Mouse (Mus musculus): Measurements from ENCODE around the gene Tas2r135.

The Tas2r135 gene

DNA sequence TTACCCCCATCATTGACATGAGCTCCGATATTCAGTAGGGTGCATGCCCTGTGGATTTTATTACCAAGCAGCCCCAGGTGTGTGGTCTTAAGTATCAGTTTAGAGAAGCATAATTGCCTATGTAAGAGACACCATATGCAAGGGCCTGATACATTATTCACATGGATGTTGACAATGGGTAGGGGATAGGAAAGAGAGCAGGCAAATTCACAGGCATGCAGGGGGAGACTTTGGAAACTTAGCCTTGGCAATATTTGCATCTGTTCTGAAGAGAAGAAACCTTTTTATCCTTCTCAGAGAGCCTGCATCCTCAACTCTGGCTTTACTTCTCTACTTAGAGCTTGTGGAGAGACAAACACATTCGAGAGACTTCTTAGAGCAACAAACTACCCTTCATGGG is at the start of gene Tas2r135:
Gene Tas2r135, plus strand, starts transcription at position 301 of the 400 bp plus-strand sequence.
- no peak for DNase-seq (ENCODE audit: low spot score)

DNA sequence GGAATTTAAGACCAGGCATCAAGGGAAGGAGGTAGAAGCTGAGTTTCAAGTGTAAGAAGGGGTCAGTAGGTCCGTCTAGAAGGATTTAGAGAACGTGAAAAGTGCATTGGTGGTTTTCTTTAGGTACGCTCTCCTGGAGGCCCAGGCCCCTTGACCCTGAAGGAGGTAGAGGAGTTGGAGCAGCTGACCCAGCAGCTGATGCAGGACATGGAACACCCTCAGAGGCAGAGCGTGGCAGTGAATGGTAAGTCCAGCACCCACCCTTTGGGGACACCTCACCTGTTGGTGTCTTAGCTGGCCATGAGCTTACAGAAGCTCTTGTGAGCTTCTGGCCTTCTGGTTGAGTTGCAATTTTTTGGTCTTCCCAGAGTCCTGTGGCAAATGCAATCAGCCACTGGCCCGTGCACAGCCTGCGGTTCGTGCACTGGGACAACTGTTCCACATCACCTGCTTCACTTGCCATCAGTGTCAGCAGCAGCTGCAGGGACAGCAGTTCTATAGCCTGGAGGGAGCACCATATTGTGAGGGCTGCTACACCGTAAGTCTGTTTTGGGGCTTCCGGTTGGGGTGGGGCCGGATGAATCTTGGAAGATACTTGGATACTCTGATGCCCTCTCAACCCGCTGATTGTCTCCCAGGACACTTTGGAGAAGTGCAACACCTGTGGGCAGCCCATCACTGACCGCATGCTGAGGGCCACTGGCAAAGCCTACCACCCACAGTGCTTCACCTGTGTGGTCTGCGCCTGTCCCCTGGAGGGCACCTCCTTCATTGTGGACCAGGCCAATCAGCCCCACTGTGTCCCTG is 49.2 kb upstream of the Tas2r135 start:
- DNase-seq (ENCODE audit: low spot score), result no peak

GRCm38 (mm10) chr6:42356913-42357312 is 48.3 kb upstream of the Tas2r135 start:
- no peak for DNase-seq (ENCODE audit: low spot score)

DNA sequence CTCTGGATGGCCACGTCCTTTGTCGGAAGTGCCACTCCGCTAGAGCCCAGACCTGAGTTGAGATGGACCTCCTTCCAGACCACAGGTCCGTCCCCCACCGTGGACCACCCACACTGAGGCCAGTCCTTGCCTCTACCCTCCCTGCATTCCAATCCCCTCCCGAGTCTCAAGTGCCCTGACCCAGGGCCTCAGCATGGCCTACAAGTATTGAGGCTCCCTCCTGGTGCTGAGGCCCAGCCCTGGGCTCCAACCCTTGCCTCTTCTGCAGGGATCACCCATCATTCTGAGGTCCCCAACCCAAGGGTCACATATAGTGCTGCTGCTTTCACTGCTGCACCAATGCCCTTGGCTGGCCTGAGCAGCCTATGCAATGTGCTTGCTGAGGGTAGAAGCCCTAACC is 47.3 kb upstream of the Tas2r135 start:
- DNase-seq (ENCODE audit: low spot score), result no peak

GRCm38 (mm10) chr6:42358901-42359300 is 46.3 kb upstream of the Tas2r135 start:
- DNase-seq (ENCODE audit: low spot score), result no peak

DNA sequence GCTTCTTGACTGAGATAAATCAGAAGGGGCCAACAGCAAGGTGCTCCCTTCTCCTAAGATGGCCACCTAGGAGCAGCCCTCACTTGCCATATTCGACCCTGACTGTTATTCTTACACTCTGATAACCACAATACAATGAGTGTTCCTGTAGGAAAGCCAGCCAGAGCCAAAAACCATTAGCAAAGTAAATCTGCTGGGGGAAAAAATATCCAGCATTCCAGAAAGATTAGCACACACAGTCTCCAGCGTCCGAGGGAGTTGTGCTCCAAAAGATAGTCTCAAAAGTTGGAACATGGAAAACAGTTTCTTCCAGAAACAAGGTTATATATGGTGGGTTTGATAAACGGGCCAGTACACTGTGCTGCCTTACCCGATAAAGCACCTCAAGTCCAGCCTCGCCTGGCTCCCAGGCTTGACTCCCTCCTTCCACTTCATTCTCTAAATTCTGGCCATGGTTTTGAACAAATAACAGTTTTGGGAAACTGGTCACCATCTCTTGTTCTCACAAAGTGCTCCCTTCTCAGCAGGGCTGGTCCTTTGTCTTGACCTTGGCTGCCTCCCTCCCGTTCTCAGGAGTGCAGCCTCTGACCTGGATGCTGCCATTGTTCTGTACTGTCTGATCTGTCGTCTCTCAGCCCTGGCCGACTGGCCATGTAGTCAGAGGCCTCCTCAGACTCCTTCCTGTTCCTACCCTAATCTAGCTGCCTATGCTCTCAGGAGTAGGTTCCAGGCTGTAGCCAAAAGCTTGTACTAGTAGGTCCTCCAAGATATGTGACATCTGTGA is 45.7 kb upstream of the Tas2r135 start:
- DNase-seq (ENCODE audit: low spot score), result no peak

- no peak for DNase-seq (ENCODE audit: low spot score)
Measured at GRCm38 (mm10) chr6:42360231-42360840, 44.9 kb upstream of the Tas2r135 start.

- DNase-seq (ENCODE audit: low spot score), result no peak
Measured at GRCm38 (mm10) chr6:42361041-42361895, 44.0 kb upstream of the Tas2r135 start.

GRCm38 (mm10) chr6:42362074-42362473 is 43.2 kb upstream of the Tas2r135 start:
- DNase-seq (ENCODE audit: low spot score), result no peak

GRCm38 (mm10) chr6:42362497-42362896 is 42.7 kb upstream of the Tas2r135 start:
- DNase-seq (ENCODE audit: low spot score), result no peak

DNA sequence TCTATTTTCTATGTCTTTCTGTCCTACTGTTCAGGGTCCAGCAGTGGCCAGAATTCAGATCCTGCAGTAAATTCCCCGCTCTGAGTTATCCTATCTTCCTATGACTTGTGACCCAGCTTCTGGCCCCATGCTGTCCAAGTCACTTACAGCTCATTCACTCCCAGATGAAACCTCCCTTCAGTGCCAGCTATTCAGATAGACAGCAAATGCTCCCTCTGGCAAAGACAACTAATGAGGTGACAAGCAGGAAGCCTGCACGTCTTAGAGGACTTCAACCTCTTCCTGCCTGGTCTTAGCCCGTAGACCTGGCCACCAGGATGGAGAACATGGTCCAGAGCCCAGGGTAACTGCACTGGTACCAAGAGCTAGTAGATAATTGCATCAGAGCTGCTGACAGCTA is 42.3 kb upstream of the Tas2r135 start:
- no peak for DNase-seq (ENCODE audit: low spot score)

GRCm38 (mm10) chr6:42364066-42364465 is 41.2 kb upstream of the Tas2r135 start:
- DNase-seq (ENCODE audit: low spot score), result no peak

GRCm38 (mm10) chr6:42364607-42365006 is 40.6 kb upstream of the Tas2r135 start:
- no peak for DNase-seq (ENCODE audit: low spot score)

- DNase-seq (ENCODE audit: low spot score), result no peak
Measured at GRCm38 (mm10) chr6:42365215-42365614, 40.0 kb upstream of the Tas2r135 start.

DNA sequence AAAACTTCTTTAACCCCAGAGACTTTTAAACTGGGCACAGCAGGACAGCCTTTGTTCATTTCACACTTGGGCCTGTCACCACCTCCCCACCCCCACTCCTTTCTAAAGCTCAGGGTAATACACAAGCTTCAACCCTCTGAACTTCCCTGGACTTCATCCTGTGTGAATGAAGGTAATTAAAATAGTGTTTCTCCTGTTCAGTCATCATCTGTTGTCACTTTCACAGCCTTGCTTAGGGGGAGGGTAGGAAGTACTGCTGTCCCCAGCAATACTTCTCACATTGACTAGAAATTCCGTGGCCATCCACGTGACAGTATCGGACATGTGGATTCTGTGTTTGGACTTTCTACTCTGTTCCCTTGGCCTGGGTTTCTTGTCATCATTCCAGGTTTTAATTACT is 35.4 kb upstream of the Tas2r135 start:
- no peak for DNase-seq (ENCODE audit: low spot score)

DNA sequence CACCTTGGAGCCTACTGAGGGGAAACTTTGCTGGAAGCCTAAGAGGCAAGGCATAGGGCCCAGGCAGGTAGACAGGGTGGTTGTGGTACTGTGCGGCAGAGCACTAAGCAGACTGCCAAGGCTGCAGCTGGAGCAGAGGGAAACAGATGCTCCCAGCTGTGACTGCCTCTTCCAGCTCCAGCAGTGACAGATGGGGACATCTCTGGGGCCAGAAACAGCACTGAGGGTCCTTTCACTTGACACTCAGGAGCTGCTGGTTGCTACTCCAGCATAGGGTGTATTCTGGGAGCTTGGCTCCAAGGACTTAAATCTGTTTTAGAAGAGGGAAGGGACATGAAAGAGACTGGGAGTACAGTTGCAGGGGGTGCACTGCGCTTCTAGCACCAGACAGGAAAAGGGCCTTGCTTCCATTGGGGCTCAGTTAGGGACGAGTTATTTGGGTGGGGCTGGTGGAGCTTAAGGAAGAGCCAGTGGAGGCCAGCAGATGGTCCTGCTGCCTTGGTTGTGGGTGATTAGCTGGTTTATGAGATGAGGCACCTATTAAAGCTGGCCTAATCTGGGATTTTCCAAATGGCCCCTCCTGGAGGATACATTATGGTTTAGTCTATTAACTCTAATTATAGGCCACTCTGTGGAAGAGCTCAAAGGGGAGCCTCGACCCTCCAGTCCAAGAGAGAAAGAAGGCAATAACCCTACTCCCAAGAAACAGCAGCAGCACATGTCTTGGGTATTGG is 34.4 kb upstream of the Tas2r135 start:
- no peak for DNase-seq (ENCODE audit: low spot score)

- DNase-seq (ENCODE audit: low spot score), result no peak
Measured at GRCm38 (mm10) chr6:42372001-42372400, 33.2 kb upstream of the Tas2r135 start.

GRCm38 (mm10) chr6:42372421-42372815 is 32.8 kb upstream of the Tas2r135 start:
- no peak for DNase-seq (ENCODE audit: low spot score)

GRCm38 (mm10) chr6:42372816-42373547 is 32.3 kb upstream of the Tas2r135 start, which contains the start of gene Epha1:
Epha1 (minus strand) TSS chr6:42373268.
- peak; percentile 24 for DNase-seq (ENCODE audit: low spot score)

DNA sequence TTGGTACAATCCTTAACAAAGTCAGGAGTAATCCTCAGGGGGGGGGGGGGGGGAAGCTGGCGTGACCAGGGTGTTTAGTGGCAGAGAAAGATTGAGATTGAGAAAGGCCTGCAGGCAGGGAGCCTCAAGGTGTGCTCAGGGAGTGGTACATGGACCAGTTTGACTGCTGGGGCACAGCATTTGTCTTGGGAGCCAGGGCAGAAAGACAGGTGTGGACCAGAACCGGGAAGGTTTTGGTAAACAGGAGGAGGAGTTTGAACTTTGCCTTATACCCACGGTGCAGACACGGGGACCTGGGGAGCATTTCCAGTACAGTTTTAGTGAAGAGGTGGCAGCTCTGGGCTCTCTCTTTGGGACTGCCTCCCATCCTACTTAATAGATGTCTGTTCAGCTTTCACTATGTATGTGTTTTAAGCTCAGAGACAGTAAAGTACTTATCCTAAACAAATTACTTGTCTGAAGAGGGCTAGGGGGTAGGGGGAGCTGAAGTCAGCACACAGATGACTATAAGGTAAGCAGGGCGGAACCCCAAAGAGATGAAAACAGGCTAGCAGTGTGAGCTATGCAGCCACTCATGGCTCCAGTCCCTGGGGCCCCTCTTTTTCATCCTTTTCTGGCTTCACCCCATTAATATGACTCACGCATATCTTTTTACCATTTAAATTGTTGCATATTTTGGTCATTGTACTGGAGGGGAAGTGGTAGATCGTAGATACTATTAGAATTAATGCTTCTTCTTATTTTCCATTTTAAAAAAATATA is 31.4 kb upstream of the Tas2r135 start:
- DNase-seq (ENCODE audit: low spot score), result no peak

All from spleen, adult 12 weeks (tissue).